Mouse (Mus musculus) lung, postnatal 0 days (tissue): ENCODE data around the gene Ift122. TPM values are rescaled to one million over a fixed set of nuclear protein-coding genes. Genes with fewer than 3 reads are reported as not detected.

Experiments
- ATAC-seq: fragments of 200-750 bp; cut with Nextera tagmentation; 2 replicates; pipeline ENCODE4 v1.8.0; 2017; ENCODE audit warnings: moderate library complexity
- DNase-seq: peaks from one replicate; pipeline ENCODE4 v3.0.0-alpha.2; 2016; ENCODE audit warnings: low spot score
- H3K27ac ChIP-seq: fragments of 300-500 bp; sonication (generic); 2 replicates; pipeline ENCODE4 v1.5.1; 2014; ENCODE audit warnings: antibody characterized with exemption, mild to moderate bottlenecking, low read length, mixed read lengths
- H3K27me3 ChIP-seq: fragments of 300-500 bp; sonication (generic); replicated peaks from 2 replicates; pipeline ENCODE4 v1.6.1; 2014; ENCODE audit warnings: low read length, mixed read lengths; ENCODE audit not compliant: insufficient read depth
- H3K36me3 ChIP-seq: fragments of 300-500 bp; sonication (generic); 2 replicates; pipeline ENCODE4 v1.6.1; 2014; ENCODE audit warnings: low read length, mixed read lengths; ENCODE audit not compliant: insufficient read depth
- H3K4me1 ChIP-seq: fragments of 300-500 bp; sonication (generic); 2 replicates; pipeline ENCODE4 v1.6.1; 2014; ENCODE audit warnings: antibody characterized with exemption, low read depth, low read length, mixed read lengths; ENCODE audit not compliant: insufficient read depth
- H3K4me2 ChIP-seq: fragments of 300-500 bp; sonication (generic); replicated peaks from 2 replicates; pipeline ENCODE4 v1.6.1; 2014; ENCODE audit warnings: low read depth, mild to moderate bottlenecking, low read length, moderate library complexity, mixed read lengths
- H3K4me3 ChIP-seq: fragments of 300-500 bp; sonication (generic); 2 replicates; pipeline ENCODE4 v1.5.1; 2014; ENCODE audit warnings: low read depth, low read length
- H3K9ac ChIP-seq: fragments of 300-500 bp; sonication (generic); replicated peaks from 2 replicates; pipeline ENCODE4 v1.6.1; 2014; ENCODE audit warnings: low read depth, mild to moderate bottlenecking
- H3K9me3 ChIP-seq: fragments of 300-500 bp; sonication (generic); 2 replicates; pipeline ENCODE4 v1.6.1; 2016; ENCODE audit warnings: low read length, mixed read lengths
- CTCF ChIP-seq: IDR thresholded peaks from 2 replicates; pipeline ENCODE4 v1.5.1; 2016; ENCODE audit warnings: antibody characterized with exemption, mild to moderate bottlenecking
- EP300 ChIP-seq: IDR thresholded peaks from 2 replicates; pipeline ENCODE4 v1.6.1; 2016; ENCODE audit warnings: antibody characterized with exemption, mild to moderate bottlenecking, control low read depth
- WGBS: fragments of 180-500 bp; shearing (Covaris S2); extraction: QIAGEN DNeasy Blood & Tissue Kit; methylation state at CpG from one replicate; pipeline ENCODE4 v1.1.7; 2014; 5-methylcytosine and 5-hydroxymethylcytosine counted together
- polyA plus RNA-seq: library from polyadenylated mRNA; unstranded; fragments of >200 nt; fragmentation: Nextera tagmentation; extraction: Ambion mirVana; gene quantifications from 2 replicates; pipeline ENCODE4 v1.2.1, GENCODE M21; 2015

Gene Ift122
- polyA plus RNA-seq, 1 experiment from 2014 or later = 8.3 TPM

- H3K27ac ChIP-seq = no peak overlapping the region
- DNase-seq (no peak), ATAC-seq (no peak)
- no peak overlapping the region for H3K4me3 ChIP-seq
- no peak for TF ChIP-seq CTCF
- no peak for TF ChIP-seq EP300
- H3K36me3 ChIP-seq = peaks cover 33% of the 10 kb centered on the region
- H3K9ac ChIP-seq = no peak overlapping the region
- no peaks in the 10 kb centered on the region for H3K9me3 ChIP-seq
- H3K4me2 ChIP-seq = no peak overlapping the region
- H3K4me1 ChIP-seq = peaks cover 8% of the 10 kb centered on the region; the same call in 1 of the 2 replicates
- WGBS = 81% methylated on average over 16 of the region's 16 CpGs
- no peaks in the 10 kb centered on the region for H3K27me3 ChIP-seq
These were observed 120.8 kb downstream of the Ift122 start for GRCm38 (mm10) chr6:115973881-115974662.

- no peak overlapping the region for H3K9ac ChIP-seq
- H3K4me3 ChIP-seq = no peak overlapping the region
- H3K4me1 ChIP-seq = peaks cover 8% of the 10 kb centered on the region; the same call in 1 of the 2 replicates
- no peaks in the 10 kb centered on the region for H3K27me3 ChIP-seq
- no peak overlapping the region for H3K4me2 ChIP-seq
- no peak for DNase-seq
- ATAC-seq = no peak
- H3K36me3 ChIP-seq = peaks cover 34% of the 10 kb centered on the region
- no peaks in the 10 kb centered on the region for H3K9me3 ChIP-seq
- H3K27ac ChIP-seq = no peak overlapping the region
- TF ChIP-seq CTCF = no peak
- TF ChIP-seq EP300 = no peak
- 78% methylated on average over 8 of the region's 8 CpGs for WGBS
These were observed 122.3 kb downstream of the Ift122 start for GRCm38 (mm10) chr6:115975606-115976005.

Other genes starting within 250 kb of the Ift122 start
- gene Raf1, start 176.8 kb upstream of the Ift122 start, polyA plus RNA-seq = 58.9 and 60.6 TPM in 2 replicates
- gene Tmem40, start 91.1 kb upstream of the Ift122 start, polyA plus RNA-seq = 4.9 and 5.5 TPM in 2 replicates
- gene Cand2, start 78.9 kb upstream of the Ift122 start, polyA plus RNA-seq = 2.5 and 3.0 TPM in 2 replicates
- 1,730 and 1,790 TPM in 2 replicates for gene Rpl32, start 44.7 kb upstream of the Ift122 start, polyA plus RNA-seq
- gene Efcab12, start 15.1 kb upstream of the Ift122 start, polyA plus RNA-seq = 1.5 and 2.0 TPM in 2 replicates
- 4.5 and 6.7 TPM in 2 replicates for gene Mbd4, start 99 bp upstream of the Ift122 start, polyA plus RNA-seq
- 0.04 TPM in 1 of 2 replicates, not detected in the other for gene Rho, start 78.3 kb downstream of the Ift122 start, polyA plus RNA-seq
- gene H1foo, start 91.5 kb downstream of the Ift122 start, polyA plus RNA-seq = not detected in 2 replicates
- gene Plxnd1, start 141.5 kb downstream of the Ift122 start, polyA plus RNA-seq = 26.9 and 33.4 TPM in 2 replicates